Mouse (Mus musculus) ovary, adult 18-20 months (tissue): ENCODE results near the gene Asf1a.
"Not testable (repeated sequence)": the region's sequence is repeated elsewhere in the genome, so short reads cannot be mapped to it uniquely, and the experiment has no call there.

Experiments used
- DNase-seq: peaks from one replicate; pipeline ENCODE4 v3.0.0; 2022; ENCODE audit warnings: low spot score, mixed read lengths

The Asf1a gene

GRCm38 (mm10) chr10:53596677-53597120 lies at the start of gene Asf1a:
Gene Asf1a, plus strand, starts transcription at chr10:53596757.
- peak; percentile 98 for DNase-seq

GRCm38 (mm10) chr10:53562001-53562400 lies 34.6 kb upstream of the Asf1a start:
- DNase-seq, result no peak

GRCm38 (mm10) chr10:53565538-53565937 lies 31.0 kb upstream of the Asf1a start:
- no peak for DNase-seq

GRCm38 (mm10) chr10:53568531-53568930 lies 28.0 kb upstream of the Asf1a start:
- no peak for DNase-seq

GRCm38 (mm10) chr10:53580137-53580536 lies 16.4 kb upstream of the Asf1a start:
- DNase-seq, result no peak

- DNase-seq, result peak; percentile 70
These were observed 15.9 kb upstream of the Asf1a start for GRCm38 (mm10) chr10:53580621-53581081.

- no peak for DNase-seq
These were observed 15.5 kb upstream of the Asf1a start for GRCm38 (mm10) chr10:53581087-53581486.

GRCm38 (mm10) chr10:53585777-53586176 lies 10.8 kb upstream of the Asf1a start:
- DNase-seq, result no peak

- DNase-seq, result no peak
These were observed 547 bp upstream of the Asf1a start for GRCm38 (mm10) chr10:53595744-53596676.

GRCm38 (mm10) chr10:53597121-53597881 lies 744 bp downstream of the Asf1a start:
- DNase-seq, result peak; percentile 7

GRCm38 (mm10) chr10:53598821-53599220 lies 2.3 kb downstream of the Asf1a start:
- DNase-seq, result no peak

GRCm38 (mm10) chr10:53605328-53605727 lies 8.8 kb downstream of the Asf1a start:
- DNase-seq, result no peak

GRCm38 (mm10) chr10:53608274-53608673 lies 11.7 kb downstream of the Asf1a start:
- no peak for DNase-seq

GRCm38 (mm10) chr10:53612172-53612571 lies 15.6 kb downstream of the Asf1a start:
- no peak for DNase-seq

GRCm38 (mm10) chr10:53613955-53614354 lies 17.4 kb downstream of the Asf1a start:
- DNase-seq, result no peak

- DNase-seq, result no peak
These were observed 19.5 kb downstream of the Asf1a start for GRCm38 (mm10) chr10:53615850-53616616.

- peak; percentile 84 for DNase-seq
These were observed 32.8 kb downstream of the Asf1a start for GRCm38 (mm10) chr10:53629247-53629917.

GRCm38 (mm10) chr10:53629918-53630250 lies 33.3 kb downstream of the Asf1a start:
- peak; percentile 96 for DNase-seq

- DNase-seq, result not testable (repeated sequence)
These were observed 33.8 kb downstream of the Asf1a start, which contains the start of gene Mcm9 for GRCm38 (mm10) chr10:53630339-53630738. Gene Mcm9, minus strand, starts transcription at chr10:53630439.

GRCm38 (mm10) chr10:53634160-53634559 lies 37.6 kb downstream of the Asf1a start:
- no peak for DNase-seq

- DNase-seq, result no peak
These were observed 38.9 kb downstream of the Asf1a start for GRCm38 (mm10) chr10:53635246-53635971.
